Mouse (Mus musculus): ENCODE data around the gene Ggta1. TPM values are rescaled to one million over a fixed set of nuclear protein-coding genes. Genes with fewer than 3 reads are reported as not detected.

The Ggta1 gene
- polyA plus RNA-seq, 1 experiment from 2014 or later, result 6.2 TPM

DNA sequence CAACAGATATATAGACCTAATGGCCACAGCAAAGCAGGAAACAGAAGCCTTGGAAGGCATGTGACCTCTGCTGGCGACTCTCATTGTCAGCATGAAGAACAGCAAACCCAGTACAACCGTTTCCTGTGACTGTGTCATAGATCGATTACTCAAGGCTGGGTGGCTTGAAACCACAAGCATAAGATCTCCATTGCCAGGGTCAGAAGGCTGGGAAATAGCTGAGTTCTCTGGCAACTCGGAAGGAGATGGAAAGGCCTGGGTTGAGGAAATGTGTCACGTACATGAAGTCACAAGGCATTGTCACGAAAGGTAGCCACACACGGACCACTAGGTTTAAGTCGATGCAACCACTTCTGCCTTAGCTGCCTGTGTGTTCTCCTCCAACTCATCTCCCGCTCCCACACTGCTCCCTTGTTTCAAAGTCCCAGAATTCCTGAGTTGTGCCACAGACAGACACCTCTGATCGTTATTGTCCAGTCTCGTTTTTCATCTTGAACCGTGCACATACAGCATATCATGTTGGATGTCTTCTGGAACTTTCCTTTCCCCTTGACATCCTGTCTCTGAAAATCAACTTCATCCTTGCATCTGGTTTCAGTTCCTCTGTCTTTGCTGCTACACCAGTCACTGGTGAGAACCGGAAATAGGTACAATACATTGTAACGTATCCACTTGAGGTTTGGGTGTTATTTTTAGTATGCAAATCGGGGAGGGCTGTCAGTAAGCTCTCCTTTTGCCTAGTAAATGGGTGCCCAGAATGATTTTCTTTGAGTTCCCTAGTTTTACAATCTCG, 32.7 kb upstream of the Ggta1 start:
- ATAC-seq (peak; percentile 52), DNase-seq (peak; percentile 47)
- Histone ChIP-seq H3K27me3 (ENCODE audit: insufficient read depth, low read length) (no peaks in the 10 kb centered on the region), H3K27ac (ENCODE audit: low read depth) (peak overlapping the region; percentile 92), H3K9me3 (ENCODE audit: low read length) (no peaks in the 10 kb centered on the region; the same call in 1 of the 2 replicates), H3K4me2 (ENCODE audit: low read depth, low read length) (peak overlapping the region; percentile 53), H3K36me3 (replicated peaks; ENCODE audit: insufficient read depth, low read length) (no peaks in the 10 kb centered on the region), H3K9ac (replicated peaks) (no peak overlapping the region), H3K4me1 (ENCODE audit: insufficient read depth) (peaks cover 38% of the 10 kb centered on the region), H3K4me3 (ENCODE audit: low read depth, low read length) (0 out of 2 replicates have a peak overlapping the region, but pooled peaks have one; percentile 4)
- TF ChIP-seq EP300 (IDR thresholded peaks at IDR 0.05; ENCODE audit: low read depth), result peak; percentile 63; the same call in 1 of the 2 replicates
- peak; percentile 60 for TF ChIP-seq CTCF (IDR thresholded peaks at IDR 0.05; ENCODE audit: low read depth)
- 27% methylated on average over 16 of the region's 16 CpGs for WGBS (ENCODE audit: insufficient replicate concordance)

DNA sequence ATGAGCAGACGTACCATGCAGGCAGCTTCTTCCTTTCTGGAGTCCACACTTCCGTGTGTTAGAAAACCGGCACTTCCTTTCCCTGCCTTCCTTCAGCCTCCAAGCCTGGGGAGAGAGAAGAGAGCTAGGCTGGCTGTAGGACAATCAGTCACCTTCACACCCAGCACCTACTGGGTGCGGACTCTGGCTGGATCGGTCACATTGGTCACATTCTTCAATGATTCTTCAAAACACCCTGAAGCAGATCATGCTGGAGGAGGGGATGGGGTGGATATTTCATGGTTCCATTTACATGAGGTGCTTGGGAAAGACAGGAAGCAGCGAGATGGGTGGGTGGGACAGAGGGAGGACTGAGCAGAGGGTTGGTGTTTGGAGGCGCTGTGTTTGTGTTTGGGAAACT, 30.5 kb upstream of the Ggta1 start:
- no peak overlapping the region for H3K9ac ChIP-seq (replicated peaks)
- H3K36me3 ChIP-seq (replicated peaks; ENCODE audit: insufficient read depth, low read length), result no peaks in the 10 kb centered on the region
- H3K27ac ChIP-seq (ENCODE audit: low read depth), result no peak overlapping the region
- WGBS (ENCODE audit: insufficient replicate concordance), result 69% methylated on average over 7 of the region's 7 CpGs
- no peak for TF ChIP-seq CTCF (IDR thresholded peaks at IDR 0.05; ENCODE audit: low read depth)
- TF ChIP-seq EP300 (IDR thresholded peaks at IDR 0.05; ENCODE audit: low read depth), result no peak
- H3K4me1 ChIP-seq (ENCODE audit: insufficient read depth), result peaks cover 28% of the 10 kb centered on the region
- no peak for DNase-seq
- H3K4me3 ChIP-seq (ENCODE audit: low read depth, low read length), result no peak overlapping the region
- H3K9me3 ChIP-seq (ENCODE audit: low read length), result no peaks in the 10 kb centered on the region
- no peak for ATAC-seq
- no peaks in the 10 kb centered on the region for H3K27me3 ChIP-seq (ENCODE audit: insufficient read depth, low read length)
- no peak overlapping the region for H3K4me2 ChIP-seq (ENCODE audit: low read depth, low read length)

DNA sequence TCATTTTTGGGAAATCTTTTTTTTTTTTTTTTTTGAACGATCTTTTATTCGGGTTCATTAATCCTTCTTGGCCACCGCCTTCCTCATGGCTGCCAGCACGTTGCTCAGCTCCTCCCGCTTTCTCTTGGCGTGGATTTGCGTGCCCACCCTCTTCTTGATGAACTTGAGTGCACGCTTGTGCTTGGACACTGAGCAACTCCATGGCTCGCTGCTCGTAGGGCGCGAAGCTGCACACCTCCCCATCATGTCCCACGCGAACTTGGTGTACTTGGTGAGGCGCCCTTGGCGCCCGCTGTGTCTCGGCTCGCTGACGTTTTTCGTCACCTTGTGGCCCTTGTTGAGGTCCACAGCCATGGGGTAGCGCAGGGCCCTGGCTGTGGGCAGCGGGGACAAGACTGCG, 28.1 kb upstream of the Ggta1 start:
- no peaks in the 10 kb centered on the region for H3K36me3 ChIP-seq (replicated peaks; ENCODE audit: insufficient read depth, low read length)
- no peak overlapping the region for H3K4me2 ChIP-seq (ENCODE audit: low read depth, low read length)
- peaks cover 21% of the 10 kb centered on the region for H3K4me1 ChIP-seq (ENCODE audit: insufficient read depth)
- DNase-seq (no peak), ATAC-seq (no peak)
- H3K9ac ChIP-seq (replicated peaks), result no peak overlapping the region
- no peak overlapping the region for H3K27ac ChIP-seq (ENCODE audit: low read depth)
- H3K4me3 ChIP-seq (ENCODE audit: low read depth, low read length), result no peak overlapping the region
- 89% methylated on average over 24 of the region's 24 CpGs for WGBS (ENCODE audit: insufficient replicate concordance)
- no peak for TF ChIP-seq EP300 (IDR thresholded peaks at IDR 0.05; ENCODE audit: low read depth)
- TF ChIP-seq CTCF (IDR thresholded peaks at IDR 0.05; ENCODE audit: low read depth), result no peak
- H3K27me3 ChIP-seq (ENCODE audit: insufficient read depth, low read length), result no peaks in the 10 kb centered on the region
- no peaks in the 10 kb centered on the region for H3K9me3 ChIP-seq (ENCODE audit: low read length)

DNA sequence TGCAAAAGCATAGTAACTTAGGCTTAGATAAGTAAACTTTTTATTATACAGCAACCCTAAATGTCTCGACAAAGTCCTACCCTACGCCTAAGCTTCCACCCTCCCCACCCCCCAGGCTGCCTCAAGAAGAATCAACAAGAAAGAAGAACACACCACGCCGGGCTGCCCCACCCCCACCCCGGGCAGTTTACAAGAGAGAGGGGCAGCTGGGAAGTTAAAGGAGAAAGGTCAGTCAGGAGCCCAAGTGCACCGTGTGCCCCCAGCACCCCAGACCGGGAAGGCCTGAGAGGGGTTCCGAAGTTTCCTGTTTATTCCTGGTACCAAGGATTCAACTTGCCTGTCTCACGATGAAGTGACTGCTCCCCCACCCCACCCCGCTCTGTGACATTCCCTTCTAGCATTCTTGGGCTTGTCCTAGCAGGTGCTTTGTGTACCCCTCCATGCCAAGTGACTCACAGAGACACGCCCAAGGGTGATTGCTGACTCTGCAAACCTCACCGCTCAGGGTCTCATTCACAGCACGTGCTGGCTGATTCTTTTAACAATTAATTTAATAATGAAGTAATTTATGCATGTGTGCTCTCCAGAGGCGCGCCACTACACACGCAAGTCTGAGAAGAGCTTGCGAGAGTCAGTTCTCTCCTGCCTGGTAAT, 27.6 kb upstream of the Ggta1 start:
- H3K36me3 ChIP-seq (replicated peaks; ENCODE audit: insufficient read depth, low read length), result no peaks in the 10 kb centered on the region
- H3K9me3 ChIP-seq (ENCODE audit: low read length), result no peaks in the 10 kb centered on the region
- WGBS (ENCODE audit: insufficient replicate concordance), result 35% methylated on average over 17 of the region's 17 CpGs
- H3K4me3 ChIP-seq (ENCODE audit: low read depth, low read length), result no peak overlapping the region
- DNase-seq (no peak), ATAC-seq (no peak)
- no peak for TF ChIP-seq CTCF (IDR thresholded peaks at IDR 0.05; ENCODE audit: low read depth)
- no peak for TF ChIP-seq EP300 (IDR thresholded peaks at IDR 0.05; ENCODE audit: low read depth)
- H3K27me3 ChIP-seq (ENCODE audit: insufficient read depth, low read length), result no peaks in the 10 kb centered on the region
- H3K27ac ChIP-seq (ENCODE audit: low read depth), result peak overlapping the region; percentile 22; the same call in 1 of the 2 replicates
- H3K9ac ChIP-seq (replicated peaks), result peak overlapping the region; percentile 16; the same call in 1 of the 2 replicates
- H3K4me1 ChIP-seq (ENCODE audit: insufficient read depth), result peaks cover 19% of the 10 kb centered on the region
- peak overlapping the region; percentile 1; the same call in 1 of the 2 replicates for H3K4me2 ChIP-seq (ENCODE audit: low read depth, low read length)

DNA sequence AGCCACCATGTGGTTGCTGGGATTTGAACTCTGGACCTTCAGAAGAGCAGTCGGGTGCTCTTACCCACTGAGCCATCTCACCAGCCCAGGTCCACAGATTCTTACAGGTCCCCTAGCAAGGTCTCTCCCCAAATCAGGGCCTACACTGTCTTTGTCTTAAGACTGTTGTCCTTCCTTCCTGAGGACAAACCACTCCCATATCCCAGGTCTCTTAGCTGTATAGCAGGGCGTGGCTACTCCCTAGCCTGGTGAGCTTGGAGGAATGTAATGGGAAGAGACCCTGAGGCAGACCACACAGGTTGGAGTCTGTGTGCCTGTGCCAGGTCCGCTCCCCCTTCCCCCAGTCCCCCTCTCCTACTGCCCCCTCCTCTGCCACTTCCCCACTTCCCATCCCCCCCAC, 24.7 kb upstream of the Ggta1 start:
- ATAC-seq, result no peak
- H3K9me3 ChIP-seq (ENCODE audit: low read length), result no peaks in the 10 kb centered on the region
- no peaks in the 10 kb centered on the region for H3K27me3 ChIP-seq (ENCODE audit: insufficient read depth, low read length)
- no peak overlapping the region for H3K9ac ChIP-seq (replicated peaks)
- H3K4me3 ChIP-seq (ENCODE audit: low read depth, low read length), result no peak overlapping the region
- H3K4me1 ChIP-seq (ENCODE audit: insufficient read depth), result peaks cover 13% of the 10 kb centered on the region; the same call in 1 of the 2 replicates
- WGBS (ENCODE audit: insufficient replicate concordance), result 60% methylated on average over 3 of the region's 3 CpGs
- TF ChIP-seq CTCF (IDR thresholded peaks at IDR 0.05; ENCODE audit: low read depth) (no peak), EP300 (IDR thresholded peaks at IDR 0.05; ENCODE audit: low read depth) (no peak)
- no peak overlapping the region for H3K27ac ChIP-seq (ENCODE audit: low read depth)
- H3K36me3 ChIP-seq (replicated peaks; ENCODE audit: insufficient read depth, low read length), result no peaks in the 10 kb centered on the region
- DNase-seq, result no peak
- H3K4me2 ChIP-seq (ENCODE audit: low read depth, low read length), result no peak overlapping the region

DNA sequence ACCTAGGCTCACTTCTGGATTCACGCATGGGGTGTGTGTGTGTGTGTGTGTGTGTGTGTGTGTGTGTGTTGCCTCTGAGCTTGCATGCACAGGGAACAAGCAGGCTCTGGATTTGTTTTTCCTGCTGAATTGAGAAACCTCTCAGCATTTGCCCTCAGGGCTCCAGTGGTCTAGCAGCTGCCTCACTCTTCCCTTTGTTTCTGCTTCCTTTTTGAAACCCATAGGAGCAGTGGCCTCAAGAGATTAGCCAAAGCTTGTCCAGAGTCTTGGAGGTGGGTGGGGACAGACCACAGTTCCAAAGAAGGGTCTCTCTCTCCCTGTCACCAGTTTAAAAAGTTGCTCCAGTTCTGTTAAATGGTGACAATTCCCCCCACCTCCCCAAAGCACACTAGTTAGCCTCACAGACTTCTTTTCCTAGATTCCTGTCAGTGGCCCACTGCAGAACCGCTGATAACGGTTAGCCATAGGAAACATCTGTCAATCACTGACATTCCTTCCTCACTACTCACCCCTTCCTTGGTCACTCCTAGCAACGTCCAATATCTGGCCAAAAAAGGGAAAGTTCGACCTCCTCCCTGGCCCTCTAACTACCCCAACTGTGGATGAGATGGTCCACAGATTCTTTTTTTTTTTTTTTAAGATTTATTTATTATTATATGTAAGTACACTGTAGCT, 24.1 kb upstream of the Ggta1 start:
- TF ChIP-seq CTCF (IDR thresholded peaks at IDR 0.05; ENCODE audit: low read depth), result no peak
- TF ChIP-seq EP300 (IDR thresholded peaks at IDR 0.05; ENCODE audit: low read depth), result no peak
- no peak overlapping the region for H3K9ac ChIP-seq (replicated peaks)
- DNase-seq (no peak), ATAC-seq (no peak)
- no peak overlapping the region for H3K4me2 ChIP-seq (ENCODE audit: low read depth, low read length)
- H3K27me3 ChIP-seq (ENCODE audit: insufficient read depth, low read length), result no peaks in the 10 kb centered on the region
- WGBS (ENCODE audit: insufficient replicate concordance), result 16% methylated on average over 5 of the region's 5 CpGs
- no peaks in the 10 kb centered on the region for H3K9me3 ChIP-seq (ENCODE audit: low read length)
- H3K4me1 ChIP-seq (ENCODE audit: insufficient read depth), result peaks cover 13% of the 10 kb centered on the region; the same call in 1 of the 2 replicates
- H3K4me3 ChIP-seq (ENCODE audit: low read depth, low read length), result no peak overlapping the region
- H3K27ac ChIP-seq (ENCODE audit: low read depth), result no peak overlapping the region
- no peaks in the 10 kb centered on the region for H3K36me3 ChIP-seq (replicated peaks; ENCODE audit: insufficient read depth, low read length)

Data from liver, postnatal 0 days (tissue).